Mouse (Mus musculus) embryonic fibroblast, embryonic 13.5 days (primary cell): Measurements from ENCODE around the gene Pkig.

ENCODE experiments used
- CTCF ChIP-seq: IDR thresholded peaks from 2 replicates; pipeline ENCODE4 v1.5.1; 2011; ENCODE audit warnings: mild to moderate bottlenecking, control low read depth, low read length, moderate library complexity, borderline replicate concordance; ENCODE audit not compliant: insufficient read depth
- POLR2A ChIP-seq: IDR thresholded peaks from 2 replicates; pipeline ENCODE4 v1.6.1; 2011; ENCODE audit warnings: low read depth, mild to moderate bottlenecking, control low read depth, low read length, moderate library complexity

DNA sequence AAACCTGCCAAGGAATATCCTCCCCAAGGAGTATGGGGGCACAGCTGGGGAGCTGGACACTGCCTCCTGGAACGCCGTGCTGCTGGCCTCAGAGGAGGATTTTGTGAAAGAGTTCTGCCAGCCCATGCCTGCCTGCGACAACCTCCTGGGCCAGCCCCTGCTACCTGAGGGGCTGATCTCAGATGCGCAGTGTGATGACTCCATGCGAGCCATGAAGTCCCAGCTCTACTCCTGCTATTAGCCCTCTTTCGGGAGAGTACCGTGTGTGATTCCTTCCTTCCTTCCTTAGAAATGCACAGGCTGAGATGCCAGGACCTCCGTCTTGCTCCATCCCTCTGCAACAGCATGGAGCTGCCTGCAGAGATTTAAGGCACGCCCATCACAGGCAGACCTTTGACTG lies 42.8 kb upstream of the Pkig start:
- TF ChIP-seq CTCF = no peak
- no peak for TF ChIP-seq POLR2A
